Mouse (Mus musculus): ENCODE measurements around the gene Ndufaf8. TPM values are rescaled to one million over a fixed set of nuclear protein-coding genes. Genes with fewer than 3 reads are reported as not detected.
A peak's percentile ranks its signal among the peaks of the same experiment; 100 is the strongest.

Gene Ndufaf8
- polyA plus RNA-seq, 1 experiment from 2014 or later: 130 TPM

DNA sequence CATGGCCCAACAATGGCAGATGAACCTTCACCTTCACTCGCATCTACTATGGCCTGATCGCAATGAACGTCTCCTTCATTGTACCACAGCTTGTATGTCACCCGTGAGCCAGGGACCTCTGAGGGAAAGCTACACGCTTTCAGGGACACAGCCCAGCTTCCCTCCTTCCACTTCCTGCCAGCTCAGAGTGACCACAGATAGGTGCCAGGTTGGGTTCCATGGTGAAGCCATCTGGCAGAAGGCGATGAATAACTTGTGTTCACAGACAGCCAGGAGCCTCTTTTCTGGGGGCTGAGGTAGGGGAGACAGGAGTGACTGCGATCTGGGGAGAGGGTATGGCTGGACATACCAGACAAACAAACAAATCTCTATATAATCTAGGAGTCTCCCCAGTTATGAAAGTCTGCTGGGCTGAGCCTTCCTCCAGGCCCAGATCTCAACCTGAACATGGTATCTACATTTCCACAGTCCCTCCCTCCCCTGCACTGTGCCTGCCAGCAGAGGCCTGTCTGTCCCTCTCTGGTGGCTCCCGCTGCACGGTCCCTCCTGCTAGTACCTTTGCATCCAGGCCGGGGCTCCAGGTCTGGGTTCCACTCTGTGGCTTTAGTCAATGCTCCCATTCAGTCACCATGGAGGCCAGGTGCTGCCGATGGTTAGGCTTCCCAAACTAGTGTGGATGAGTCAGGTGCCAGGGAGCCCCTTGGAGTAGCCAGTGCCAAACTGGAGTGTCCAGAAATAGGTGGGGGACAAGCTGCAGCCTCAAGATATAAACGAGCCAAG is 42.6 kb upstream of the Ndufaf8 start:
- 82% methylated on average over 12 of the region's 12 CpGs for WGBS
- H3K4me1 ChIP-seq (replicated peaks; ENCODE audit: insufficient read depth, low read length): no peaks in the 10 kb centered on the region; the same call in 1 of the 2 replicates
- H3K4me2 ChIP-seq (ENCODE audit: low read length): no peak overlapping the region
- no peaks in the 10 kb centered on the region for H3K27me3 ChIP-seq (ENCODE audit: insufficient read depth, low read length)
- no peak overlapping the region for H3K27ac ChIP-seq
- DNase-seq (ENCODE audit: low spot score) (no peak), ATAC-seq (replicated peaks; ENCODE audit: low FRiP score, low read depth) (no peak)
- no peak overlapping the region for H3K4me3 ChIP-seq (replicated peaks; ENCODE audit: low read depth, low read length)
- H3K9ac ChIP-seq (ENCODE audit: low read depth, low read length): no peak overlapping the region
- no peak for TF ChIP-seq CTCF (IDR thresholded peaks at IDR 0.05; ENCODE audit: low read depth)
- no peaks in the 10 kb centered on the region for H3K9me3 ChIP-seq (replicated peaks; ENCODE audit: low read length)
- H3K36me3 ChIP-seq (ENCODE audit: insufficient read depth, low read length): no peaks in the 10 kb centered on the region

DNA sequence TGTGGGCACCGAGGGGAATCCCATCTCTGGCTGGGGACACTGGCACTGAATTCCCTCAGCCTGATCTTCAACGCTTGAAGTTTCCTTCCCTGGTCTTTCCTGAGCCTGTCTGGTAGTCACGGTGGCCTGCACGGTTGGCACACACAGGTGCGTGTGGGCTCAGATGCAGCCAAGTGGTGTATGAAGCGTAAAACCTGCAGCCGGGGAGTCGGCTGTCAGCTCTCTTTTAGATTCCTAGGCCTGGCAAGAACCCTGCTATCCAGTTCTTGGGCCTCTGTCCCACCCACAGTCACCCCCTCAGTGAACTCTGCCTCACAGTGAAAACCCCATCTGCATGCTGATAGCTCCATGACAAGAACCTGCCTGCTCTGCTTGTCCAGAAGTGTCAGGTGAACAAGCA is 38.1 kb upstream of the Ndufaf8 start:
- Histone ChIP-seq H3K27ac (no peak overlapping the region), H3K4me3 (replicated peaks; ENCODE audit: low read depth, low read length) (no peak overlapping the region), H3K9me3 (replicated peaks; ENCODE audit: low read length) (no peaks in the 10 kb centered on the region), H3K27me3 (ENCODE audit: insufficient read depth, low read length) (no peaks in the 10 kb centered on the region), H3K9ac (ENCODE audit: low read depth, low read length) (no peak overlapping the region), H3K36me3 (ENCODE audit: insufficient read depth, low read length) (no peaks in the 10 kb centered on the region), H3K4me1 (replicated peaks; ENCODE audit: insufficient read depth, low read length) (no peaks in the 10 kb centered on the region), H3K4me2 (ENCODE audit: low read length) (no peak overlapping the region)
- ATAC-seq (replicated peaks; ENCODE audit: low FRiP score, low read depth) (no peak), DNase-seq (ENCODE audit: low spot score) (no peak)
- WGBS: 59% methylated on average over 8 of the region's 8 CpGs
- no peak for TF ChIP-seq CTCF (IDR thresholded peaks at IDR 0.05; ENCODE audit: low read depth)

DNA sequence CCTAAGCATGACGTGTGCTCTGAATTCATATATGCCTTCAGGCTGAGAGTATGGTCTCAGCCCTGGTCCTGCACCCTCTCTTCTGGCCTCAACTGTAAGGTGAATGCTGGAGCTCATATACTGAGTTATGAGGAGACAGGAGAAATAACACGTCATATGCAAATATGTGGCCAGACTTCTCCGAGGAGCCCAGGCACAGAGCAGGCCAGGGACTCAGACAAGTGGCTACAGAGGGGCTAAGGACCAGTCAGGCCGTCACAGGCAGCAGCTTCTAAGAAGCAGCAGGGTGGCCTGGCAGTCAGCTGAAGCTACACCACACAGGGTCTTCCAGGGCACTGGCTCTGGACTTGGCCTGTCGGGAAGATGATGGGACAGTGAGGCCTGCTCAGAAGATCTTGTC is 35.4 kb upstream of the Ndufaf8 start:
- no peak overlapping the region for H3K4me3 ChIP-seq (replicated peaks; ENCODE audit: low read depth, low read length)
- H3K9ac ChIP-seq (ENCODE audit: low read depth, low read length): no peak overlapping the region
- H3K27ac ChIP-seq: no peak overlapping the region
- no peak for TF ChIP-seq CTCF (IDR thresholded peaks at IDR 0.05; ENCODE audit: low read depth)
- H3K4me2 ChIP-seq (ENCODE audit: low read length): no peak overlapping the region
- ATAC-seq (replicated peaks; ENCODE audit: low FRiP score, low read depth) (no peak), DNase-seq (ENCODE audit: low spot score) (no peak)
- H3K27me3 ChIP-seq (ENCODE audit: insufficient read depth, low read length): no peaks in the 10 kb centered on the region
- no peaks in the 10 kb centered on the region for H3K4me1 ChIP-seq (replicated peaks; ENCODE audit: insufficient read depth, low read length)
- 84% methylated on average over 5 of the region's 5 CpGs for WGBS
- H3K36me3 ChIP-seq (ENCODE audit: insufficient read depth, low read length): 0 out of 2 replicates have a peak, but pooled peaks cover 14% of the 10 kb centered on the region
- H3K9me3 ChIP-seq (replicated peaks; ENCODE audit: low read length): no peaks in the 10 kb centered on the region

DNA sequence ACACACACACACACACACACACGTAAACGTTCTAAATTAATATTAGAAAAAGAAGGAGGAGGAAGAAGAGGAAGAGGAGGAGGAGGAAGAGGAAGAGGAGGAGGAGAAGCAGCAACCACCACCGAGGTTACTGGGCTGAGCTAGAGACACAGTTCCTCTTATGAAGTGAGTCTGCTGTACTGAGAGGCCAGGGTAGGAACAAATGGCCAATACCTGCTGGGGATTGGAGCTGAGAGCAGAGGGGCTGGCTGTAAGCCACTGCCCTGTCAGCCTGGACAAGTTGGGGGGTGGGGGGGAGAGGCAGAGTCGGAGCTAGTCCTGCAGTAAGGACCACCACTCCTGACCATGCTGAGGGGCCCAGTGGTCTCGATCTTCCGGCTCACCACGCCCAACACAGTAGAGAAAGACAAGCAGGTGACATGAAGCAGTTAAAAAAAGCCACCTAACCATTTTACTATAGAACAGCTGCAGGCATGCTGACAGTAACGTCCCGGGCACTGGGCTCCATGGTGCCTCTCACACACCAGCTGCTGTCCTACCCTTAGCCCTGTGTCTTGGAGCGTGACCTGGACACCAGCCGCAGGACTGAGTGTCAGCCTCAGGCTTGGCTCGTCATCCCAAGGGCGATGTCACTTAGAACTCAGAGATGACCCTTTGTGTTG is 34.6 kb upstream of the Ndufaf8 start:
- no peak overlapping the region for H3K9ac ChIP-seq (ENCODE audit: low read depth, low read length)
- WGBS: 79% methylated on average over 13 of the region's 13 CpGs
- ATAC-seq (replicated peaks; ENCODE audit: low FRiP score, low read depth) (no peak), DNase-seq (ENCODE audit: low spot score) (no peak)
- H3K9me3 ChIP-seq (replicated peaks; ENCODE audit: low read length): no peaks in the 10 kb centered on the region
- no peak overlapping the region for H3K4me3 ChIP-seq (replicated peaks; ENCODE audit: low read depth, low read length)
- TF ChIP-seq CTCF (IDR thresholded peaks at IDR 0.05; ENCODE audit: low read depth): no peak
- no peaks in the 10 kb centered on the region for H3K27me3 ChIP-seq (ENCODE audit: insufficient read depth, low read length)
- no peak overlapping the region for H3K4me2 ChIP-seq (ENCODE audit: low read length)
- no peaks in the 10 kb centered on the region for H3K4me1 ChIP-seq (replicated peaks; ENCODE audit: insufficient read depth, low read length)
- no peak overlapping the region for H3K27ac ChIP-seq
- H3K36me3 ChIP-seq (ENCODE audit: insufficient read depth, low read length): 0 out of 2 replicates have a peak, but pooled peaks cover 14% of the 10 kb centered on the region

DNA sequence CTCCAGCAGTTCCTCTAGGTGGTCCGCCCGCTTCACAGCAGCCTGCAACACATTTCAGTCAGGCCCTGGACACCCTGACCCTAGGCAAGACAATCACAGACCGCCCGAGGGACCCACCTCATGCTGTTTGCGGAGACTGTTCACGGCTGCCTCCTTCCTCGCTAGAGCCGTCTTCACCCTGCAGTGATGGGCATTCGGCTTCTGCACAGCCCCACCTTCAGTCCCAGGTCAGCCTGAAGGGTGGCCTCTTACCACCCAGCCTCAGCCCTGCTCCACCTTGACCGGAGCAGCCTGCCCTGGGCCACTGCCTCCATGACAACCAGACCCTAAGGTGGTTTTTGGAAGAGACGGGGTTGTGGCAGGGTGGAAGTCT is 34.1 kb upstream of the Ndufaf8 start:
- Histone ChIP-seq H3K4me1 (replicated peaks; ENCODE audit: insufficient read depth, low read length) (no peaks in the 10 kb centered on the region), H3K9me3 (replicated peaks; ENCODE audit: low read length) (no peaks in the 10 kb centered on the region), H3K4me3 (replicated peaks; ENCODE audit: low read depth, low read length) (no peak overlapping the region), H3K36me3 (ENCODE audit: insufficient read depth, low read length) (0 out of 2 replicates have a peak, but pooled peaks cover 14% of the 10 kb centered on the region), H3K27ac (no peak overlapping the region), H3K9ac (ENCODE audit: low read depth, low read length) (no peak overlapping the region), H3K27me3 (ENCODE audit: insufficient read depth, low read length) (no peaks in the 10 kb centered on the region), H3K4me2 (ENCODE audit: low read length) (no peak overlapping the region)
- no peak for DNase-seq (ENCODE audit: low spot score)
- TF ChIP-seq CTCF (IDR thresholded peaks at IDR 0.05; ENCODE audit: low read depth): no peak
- 89% methylated on average over 11 of the region's 11 CpGs for WGBS
- no peak for ATAC-seq (replicated peaks; ENCODE audit: low FRiP score, low read depth)

DNA sequence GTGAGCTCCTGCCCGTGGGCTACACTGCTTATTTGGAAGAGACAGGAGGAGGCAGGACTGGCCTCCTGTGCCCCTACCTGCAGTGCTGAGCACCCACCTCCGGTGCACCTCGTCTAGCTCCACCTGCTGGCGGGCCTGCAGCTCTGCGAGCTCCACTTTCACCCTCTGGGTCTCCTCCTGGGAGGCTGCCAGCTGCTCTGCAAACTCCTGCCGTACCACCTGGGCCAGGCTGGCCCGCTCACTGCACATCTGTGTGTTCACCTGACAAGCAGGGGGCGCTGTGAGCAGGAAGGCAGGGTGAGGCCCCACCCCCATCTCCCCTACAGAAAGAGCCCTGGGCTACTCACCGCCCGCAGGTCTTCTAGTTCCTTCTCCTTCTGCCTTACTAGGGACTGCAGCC is 33.4 kb upstream of the Ndufaf8 start:
- Histone ChIP-seq H3K4me1 (replicated peaks; ENCODE audit: insufficient read depth, low read length) (no peaks in the 10 kb centered on the region), H3K36me3 (ENCODE audit: insufficient read depth, low read length) (0 out of 2 replicates have a peak, but pooled peaks cover 19% of the 10 kb centered on the region), H3K9me3 (replicated peaks; ENCODE audit: low read length) (no peaks in the 10 kb centered on the region), H3K27ac (no peak overlapping the region), H3K9ac (ENCODE audit: low read depth, low read length) (no peak overlapping the region), H3K4me2 (ENCODE audit: low read length) (no peak overlapping the region), H3K4me3 (replicated peaks; ENCODE audit: low read depth, low read length) (no peak overlapping the region), H3K27me3 (ENCODE audit: insufficient read depth, low read length) (no peaks in the 10 kb centered on the region)
- ATAC-seq (replicated peaks; ENCODE audit: low FRiP score, low read depth) (peak; percentile 46), DNase-seq (ENCODE audit: low spot score) (peak; percentile 77)
- 37% methylated on average over 10 of the region's 10 CpGs for WGBS
- TF ChIP-seq CTCF (IDR thresholded peaks at IDR 0.05; ENCODE audit: low read depth): peak; percentile 84
